Mouse (Mus musculus): ENCODE results near the gene Ndufv1.
"Not testable (repeated sequence)": the region's sequence is repeated elsewhere in the genome, so short reads cannot be mapped to it uniquely, and the experiment has no call there.

Gene Ndufv1

GRCm38 (mm10) chr19:3967258-3967657 is 45.3 kb downstream of the Ndufv1 start:
- DNase-seq, result no peak

GRCm38 (mm10) chr19:3966330-3967075 is 46.1 kb downstream of the Ndufv1 start:
- no peak for DNase-seq

DNA sequence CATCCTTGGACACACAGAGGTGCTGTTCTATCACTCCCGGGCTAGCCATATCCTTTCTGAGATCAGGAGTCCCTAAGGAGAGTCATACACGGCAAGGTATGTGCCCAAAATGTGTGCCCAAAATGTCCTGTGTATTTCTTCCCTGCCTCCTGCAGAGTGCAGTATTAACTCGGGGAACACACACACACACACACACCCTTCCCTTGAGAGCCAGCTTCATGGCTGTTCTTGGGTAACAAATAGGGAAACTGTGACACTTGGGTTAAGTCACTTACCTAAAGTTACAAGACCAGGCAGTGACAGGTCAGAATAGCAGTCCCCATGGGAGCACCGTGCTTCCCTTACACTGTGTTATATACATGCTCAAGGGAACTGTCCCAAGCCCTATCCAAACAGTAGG is 48.6 kb downstream of the Ndufv1 start:
- no peak for DNase-seq

- DNase-seq, result no peak
These were observed 50.1 kb downstream of the Ndufv1 start for GRCm38 (mm10) chr19:3962469-3962868.

GRCm38 (mm10) chr19:3961805-3962204 is 50.8 kb downstream of the Ndufv1 start:
- DNase-seq, result not testable (repeated sequence)

DNA sequence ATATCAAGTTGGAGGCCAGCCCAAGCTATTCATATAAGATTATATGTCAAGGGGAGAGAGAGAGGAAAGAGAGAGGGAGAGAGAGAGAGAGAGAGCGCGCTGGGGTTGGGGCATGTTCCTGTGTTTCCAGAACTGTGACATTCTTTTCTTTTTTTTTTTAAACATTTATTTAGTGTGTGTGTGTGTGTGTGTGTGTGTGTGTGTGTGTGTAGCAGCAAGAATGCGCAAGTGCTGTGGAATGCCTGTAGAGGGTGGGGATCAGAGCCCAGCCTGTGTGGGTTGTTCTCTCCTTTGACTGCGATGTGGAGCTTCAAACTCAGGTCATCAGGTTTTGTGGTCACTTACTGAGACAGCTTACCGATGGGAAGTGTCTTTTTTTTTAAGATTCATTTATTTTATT is 52.4 kb downstream of the Ndufv1 start:
- DNase-seq, result no peak

GRCm38 (mm10) chr19:3959030-3959429 is 53.6 kb downstream of the Ndufv1 start:
- no peak for DNase-seq

DNA sequence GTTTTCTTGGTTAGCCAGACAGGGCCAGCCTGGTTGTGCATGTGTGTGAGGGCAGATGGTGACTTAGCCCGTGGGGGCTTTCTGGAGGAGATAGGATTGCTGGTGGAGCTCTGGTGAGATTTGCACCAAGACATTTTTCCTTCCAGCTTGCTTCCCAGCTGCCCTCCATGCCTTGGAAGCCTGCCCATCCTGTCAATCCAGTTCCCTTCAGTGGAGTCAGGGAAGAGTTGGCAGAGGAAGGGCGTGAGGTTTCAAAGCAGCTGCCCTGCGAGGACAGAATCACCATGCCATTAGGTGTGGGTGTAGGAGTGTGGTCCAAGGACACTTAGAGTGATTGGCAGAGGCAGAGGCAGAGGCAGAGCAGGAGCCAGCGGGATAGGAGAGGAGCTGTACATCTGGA is 54.1 kb downstream of the Ndufv1 start, which contains the start of gene Aldh3b3:
Aldh3b3 (plus strand) TSS at position 176 of the 400 bp plus-strand sequence.
- DNase-seq, result no peak

All from spleen, adult 18-20 months (tissue).